Mouse (Mus musculus) right cerebral cortex, adult 2 months (tissue): ENCODE measurements around the gene Pex7.
"Not testable (repeated sequence)": the region's sequence is repeated elsewhere in the genome, so short reads cannot be mapped to it uniquely, and the experiment has no call there.

Experiments used
- DNase-seq, 2 experiments: peaks; one replicate each; pipeline ENCODE4 v3.0.0; 2021 to 2022; ENCODE audit warnings: low spot score in 2 of 2

Pex7 gene

GRCm38 (mm10) chr10:19933511-19934383 is 26.3 kb upstream of the Pex7 start:
- DNase-seq, result peak; percentile 69 to 80

GRCm38 (mm10) chr10:19932986-19933385 is 25.5 kb upstream of the Pex7 start:
- no peak for DNase-seq

- no peak for DNase-seq
These were observed 20.7 kb upstream of the Pex7 start for GRCm38 (mm10) chr10:19928205-19928604.

- not testable (repeated sequence) for DNase-seq
These were observed 19.0 kb upstream of the Pex7 start for GRCm38 (mm10) chr10:19926391-19926897.

GRCm38 (mm10) chr10:19924256-19924655 is 16.8 kb upstream of the Pex7 start:
- no peak for DNase-seq

- no peak for DNase-seq
These were observed 14.9 kb upstream of the Pex7 start for GRCm38 (mm10) chr10:19922410-19922809.

- peak; percentile 62 to 73 for DNase-seq
These were observed 7.8 kb upstream of the Pex7 start for GRCm38 (mm10) chr10:19915301-19915700.

GRCm38 (mm10) chr10:19913806-19914205 is 6.3 kb upstream of the Pex7 start:
- no peak for DNase-seq

- no peak for DNase-seq
These were observed 4.1 kb upstream of the Pex7 start for GRCm38 (mm10) chr10:19911583-19911982.

- no peak for DNase-seq
These were observed 3.0 kb upstream of the Pex7 start for GRCm38 (mm10) chr10:19910516-19910915.

GRCm38 (mm10) chr10:19908076-19908475 is 587 bp upstream of the Pex7 start:
- no peak for DNase-seq

GRCm38 (mm10) chr10:19904077-19904820 is 3.2 kb downstream of the Pex7 start:
- DNase-seq, result peak; percentile 76 to 83

GRCm38 (mm10) chr10:19901992-19902391 is 5.5 kb downstream of the Pex7 start:
- DNase-seq, result no peak

GRCm38 (mm10) chr10:19900191-19900590 is 7.3 kb downstream of the Pex7 start:
- no peak for DNase-seq

GRCm38 (mm10) chr10:19893976-19894375 is 13.5 kb downstream of the Pex7 start:
- DNase-seq, result peak; percentile 60 to 66

GRCm38 (mm10) chr10:19893146-19893545 is 14.3 kb downstream of the Pex7 start:
- DNase-seq, result no peak

- no peak for DNase-seq
These were observed 15.8 kb downstream of the Pex7 start for GRCm38 (mm10) chr10:19891686-19892085.

- no peak for DNase-seq
These were observed 17.6 kb downstream of the Pex7 start for GRCm38 (mm10) chr10:19889908-19890307.

GRCm38 (mm10) chr10:19886249-19886648 is 21.2 kb downstream of the Pex7 start:
- no peak for DNase-seq

GRCm38 (mm10) chr10:19884409-19884808 is 23.1 kb downstream of the Pex7 start:
- DNase-seq, result no peak

- no peak for DNase-seq
These were observed 27.1 kb downstream of the Pex7 start for GRCm38 (mm10) chr10:19880437-19880836.

- DNase-seq, result no peak
These were observed 28.3 kb downstream of the Pex7 start for GRCm38 (mm10) chr10:19879161-19879560.

- no peak for DNase-seq
These were observed 29.8 kb downstream of the Pex7 start for GRCm38 (mm10) chr10:19877679-19878078.
